Mouse (Mus musculus): Measurements from ENCODE around the gene Zkscan16.

The Zkscan16 gene

DNA sequence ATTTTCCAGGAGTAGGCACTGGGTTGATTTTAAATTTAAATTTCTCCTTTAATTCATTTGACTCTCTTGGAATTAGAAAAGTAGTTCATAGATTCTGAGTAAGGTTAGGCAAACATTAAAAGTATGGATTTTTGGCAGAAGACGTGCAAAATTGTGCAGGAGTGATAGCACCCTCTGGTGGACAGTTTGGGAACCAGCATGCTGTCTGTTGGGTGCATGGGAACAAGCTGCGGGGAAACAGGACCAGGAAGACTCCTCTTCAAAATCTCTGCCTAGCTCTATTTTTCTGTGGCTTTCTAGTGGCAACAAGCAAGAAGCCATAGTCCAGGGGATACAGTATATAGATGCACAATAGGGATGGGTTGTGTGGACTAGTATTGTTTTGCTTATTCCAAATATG, 56.3 kb downstream of the Zkscan16 start:
- peak; percentile 42 to 70 for DNase-seq (ENCODE audit: low spot score in 2 of 2)

DNA sequence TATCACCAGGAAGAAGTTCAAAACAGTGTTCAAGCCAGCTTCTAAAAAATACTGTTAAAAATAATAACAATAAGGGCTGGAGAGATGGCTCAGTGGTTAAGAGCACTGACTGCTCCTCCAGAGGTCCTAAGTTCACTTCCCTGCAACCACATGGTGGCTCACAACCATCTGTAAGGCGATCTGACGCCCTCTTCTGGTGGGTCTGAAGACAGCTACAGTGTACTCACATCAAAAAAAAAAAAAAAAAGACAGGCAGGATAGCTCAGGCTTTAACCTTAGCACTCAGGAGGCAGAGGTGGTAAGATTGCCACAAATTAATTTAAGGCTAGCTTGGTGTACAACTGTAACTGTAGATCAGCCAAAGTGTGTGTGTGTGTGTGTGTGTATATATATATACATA, 57.2 kb downstream of the Zkscan16 start:
- DNase-seq (ENCODE audit: low spot score in 2 of 2) = no peak

DNA sequence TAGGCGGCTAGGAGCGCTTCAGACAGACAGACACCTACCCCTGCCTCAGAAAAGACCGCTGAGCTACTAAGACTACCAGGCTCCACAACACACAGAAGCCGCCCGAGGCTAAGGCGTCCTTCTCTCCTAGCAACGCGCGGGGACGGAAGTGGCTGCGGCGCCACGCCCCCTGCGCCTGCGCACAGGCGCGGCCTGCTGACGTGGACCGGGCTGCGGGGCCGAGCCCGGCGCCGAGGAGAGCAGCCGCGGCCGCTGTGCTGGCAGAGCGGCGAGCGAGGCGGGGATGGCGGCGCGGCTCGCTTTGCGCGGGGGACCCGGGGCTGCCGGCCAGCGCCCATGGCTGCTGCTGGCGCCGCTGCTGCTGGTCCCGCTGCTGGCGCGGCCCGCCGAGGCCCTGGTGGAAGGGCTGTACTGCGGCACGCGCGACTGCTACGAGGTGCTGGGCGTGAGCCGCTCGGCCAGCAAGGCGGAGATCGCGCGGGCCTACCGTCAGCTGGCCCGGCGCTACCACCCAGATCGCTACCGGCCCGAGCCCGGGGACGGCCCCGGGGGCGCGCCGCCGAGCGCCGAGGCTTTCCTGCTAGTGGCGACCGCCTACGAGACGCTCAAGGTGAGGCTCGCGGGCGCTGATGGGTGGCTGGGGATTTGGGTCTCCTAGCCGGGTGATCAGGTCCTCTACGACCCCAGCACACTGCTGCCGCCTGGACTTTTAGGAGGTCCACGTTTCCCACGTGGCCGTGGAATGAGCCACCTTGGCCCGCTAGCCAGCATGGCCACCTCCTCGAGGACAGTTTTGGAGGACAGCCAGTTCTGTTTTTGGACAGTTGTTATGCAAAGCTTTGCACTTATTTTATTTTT, 59.7 kb downstream of the Zkscan16 start, which contains the start of gene Gm20503:
Gene Gm20503 (plus strand): TSS at position 263 of the 858 bp plus-strand sequence.
- DNase-seq (ENCODE audit: low spot score in 2 of 2) = peak; percentile 81 to 86

DNA sequence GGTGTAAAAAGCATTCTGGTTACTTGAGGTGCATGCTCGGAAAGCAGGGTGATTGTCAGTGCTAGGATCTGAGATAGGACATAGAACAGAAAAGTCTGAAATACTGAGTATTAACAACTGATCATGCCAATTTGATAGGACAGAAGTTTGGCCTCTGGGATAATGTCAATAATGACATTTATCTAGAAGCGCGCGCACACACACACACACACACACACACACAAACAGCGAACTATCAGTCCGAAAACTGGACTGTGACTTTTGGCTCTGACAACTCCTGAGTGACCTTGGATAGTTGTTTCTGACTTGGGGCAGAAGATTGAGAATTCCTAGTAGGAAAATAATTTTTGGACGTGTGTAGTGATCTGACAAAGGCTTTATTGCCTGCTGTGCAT, 60.4 kb downstream of the Zkscan16 start:
- DNase-seq (ENCODE audit: low spot score in 2 of 2) = no peak

DNA sequence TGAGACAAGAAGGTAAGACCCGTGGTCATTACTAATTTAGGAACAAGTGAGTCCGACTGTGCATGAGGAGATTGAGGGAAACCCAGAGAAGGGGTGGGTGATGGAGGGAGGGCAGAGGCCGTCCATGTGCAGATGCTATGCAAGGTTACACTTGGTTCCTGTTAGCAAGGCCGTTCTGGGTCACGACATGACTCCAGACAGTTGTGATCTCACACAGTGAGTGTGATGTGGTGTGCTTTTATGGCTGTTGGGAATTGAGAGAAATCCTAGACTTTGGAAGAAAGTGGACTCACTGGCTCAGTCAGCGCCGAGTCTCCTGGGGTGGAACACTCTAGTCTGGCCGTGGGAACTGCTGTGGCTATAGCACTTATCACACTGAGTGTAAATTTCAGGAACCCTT, 62.8 kb downstream of the Zkscan16 start:
- no peak for DNase-seq (ENCODE audit: low spot score in 2 of 2)

DNA sequence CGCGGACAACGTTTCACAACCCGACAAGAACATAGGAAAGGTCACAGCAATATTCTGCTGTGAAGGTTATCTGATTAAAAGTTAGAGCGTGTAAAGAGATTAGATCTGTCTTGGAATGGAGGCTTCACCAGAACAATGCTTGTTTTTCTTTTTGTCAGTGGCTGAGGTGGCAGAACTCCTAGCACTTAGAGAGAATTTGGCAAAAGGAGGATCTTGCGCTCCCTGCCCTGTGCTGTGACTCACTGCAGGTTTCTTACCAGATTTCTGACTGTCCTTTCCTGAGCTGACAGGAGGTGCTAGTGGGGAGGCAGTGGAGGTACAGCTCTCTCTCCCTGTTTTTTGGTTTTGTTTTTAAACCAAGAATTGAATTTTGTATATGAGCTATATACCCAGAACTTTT, 63.6 kb downstream of the Zkscan16 start:
- DNase-seq (ENCODE audit: low spot score in 2 of 2) = no peak
